In genomic region chr19:60837747-60838146, GRCm38 (mm10) we compare ENCODE assay signal across 8 mouse cellular contexts. TPM values are rescaled to one million over a fixed set of nuclear protein-coding genes. Genes with fewer than 3 reads are reported as not detected.
DNase-seq lines count a peak whose midpoint lies in the region; ATAC-seq lines count a peak whose summit lies in the region.

No protein-coding gene starts in this region.

- WGBS in large intestine, adult 2 months = 43% methylated on average over 1 of the region's 1 CpGs

- peak; percentile 53 for DNase-seq in adipocyte (ENCODE audit: low spot score)
- DNase-seq in gastrocnemius, postnatal 4 days (ENCODE audit: low spot score in 2 of 2) = peak; percentile 24 to 67
- peak; percentile 35 for DNase-seq in large intestine, adult 2 months (ENCODE audit: low read depth, low spot score)
- peak; percentile 61 to 72 for DNase-seq in lung, adult 18-20 months
- DNase-seq in retina, postnatal 1 day = peak; percentile 81
- DNase-seq in thymus, postnatal 4 days = peak; percentile 92

- ATAC-seq in CD4-positive, CD25-positive, alpha-beta regulatory T cell, adult 4 months = peak; percentile 93
- ATAC-seq in common myeloid progenitor, adult 5-6 weeks (replicated peaks; ENCODE audit: low read depth, poor library complexity, severe bottlenecking) = peak; percentile 95

RNA-seq across cellular contexts. Expression of gene Sfxn4, which starts 23.5 kb away (rescaled TPM):
- 1 to 10 TPM; 3.9 to 4.6 TPM for polyA plus RNA-seq in CD4-positive, CD25-positive, alpha-beta regulatory T cell, adult 4 months (2017; shearing (Covaris generic))
- total RNA-seq in common myeloid progenitor, adult 5-6 weeks (2017) = 3.5 and 4.4 TPM in 2 replicates
- total RNA-seq in gastrocnemius, postnatal 4 days (2021) = 1 to 10 TPM; 4.2 to 6.2 TPM
- 0.24 and 0.33 TPM in 2 replicates for polyA plus RNA-seq in large intestine, adult 2 months (2012; rRNA removed)

RNA-seq across cellular contexts. Expression of gene Fam45a, which starts 26.4 kb away (rescaled TPM):
- polyA plus RNA-seq in CD4-positive, CD25-positive, alpha-beta regulatory T cell, adult 4 months (2017; shearing (Covaris generic)) = 10 to 100 TPM; 56.0 to 64.3 TPM
- total RNA-seq in common myeloid progenitor, adult 5-6 weeks (2017) = 19.9 and 27.8 TPM in 2 replicates
- total RNA-seq in gastrocnemius, postnatal 4 days (2021) = 10 to 100 TPM; 23.4 to 24.1 TPM
- polyA plus RNA-seq in large intestine, adult 2 months (2012; rRNA removed) = 7.0 and 8.5 TPM in 2 replicates

RNA-seq across cellular contexts. Expression of gene Prdx3, which starts 36.6 kb away (rescaled TPM):
- polyA plus RNA-seq in CD4-positive, CD25-positive, alpha-beta regulatory T cell, adult 4 months (2017; shearing (Covaris generic)) = 100 to 1,000 TPM; 119 to 123 TPM
- 109 and 117 TPM in 2 replicates for total RNA-seq in common myeloid progenitor, adult 5-6 weeks (2017)
- 100 to 1,000 TPM; 109 to 115 TPM for total RNA-seq in gastrocnemius, postnatal 4 days (2021)
- 120 and 121 TPM in 2 replicates for polyA plus RNA-seq in large intestine, adult 2 months (2012; rRNA removed)

RNA-seq across cellular contexts. Expression of gene Eif3a, which starts 47.3 kb away (rescaled TPM):
- polyA plus RNA-seq in CD4-positive, CD25-positive, alpha-beta regulatory T cell, adult 4 months (2017; shearing (Covaris generic)) = 100 to 1,000 TPM; 110 to 125 TPM
- 459 and 477 TPM in 2 replicates for total RNA-seq in common myeloid progenitor, adult 5-6 weeks (2017)
- total RNA-seq in gastrocnemius, postnatal 4 days (2021) = 100 to 1,000 TPM; 123 to 135 TPM
- 17.2 and 28.0 TPM in 2 replicates for polyA plus RNA-seq in large intestine, adult 2 months (2012; rRNA removed)

RNA-seq across cellular contexts. Expression of gene Grk5, which starts 51.8 kb away (rescaled TPM):
- 1 to 10 TPM; 1.8 to 2.5 TPM for polyA plus RNA-seq in CD4-positive, CD25-positive, alpha-beta regulatory T cell, adult 4 months (2017; shearing (Covaris generic))
- total RNA-seq in common myeloid progenitor, adult 5-6 weeks (2017) = 2.1 and 3.3 TPM in 2 replicates
- total RNA-seq in gastrocnemius, postnatal 4 days (2021) = 10 to 100 TPM; 12.9 to 16.0 TPM
- polyA plus RNA-seq in large intestine, adult 2 months (2012; rRNA removed) = 1.6 and 1.9 TPM in 2 replicates

Comparison
In these comparisons a context has a peak if more than half of its experiments do, and no peak if none do; other contexts are left out.
1. Peak in every context shown above with its lines: DNase-seq and ATAC-seq.
2. DNase-seq: peak in every context shown above with its lines; median percentile 92 in thymus, postnatal 4 days; 81 in retina, postnatal 1 day; 66 in lung, adult 18-20 months; 53 in adipocyte; 46 in gastrocnemius, postnatal 4 days; 35 in large intestine, adult 2 months.